Mouse (Mus musculus): ENCODE measurements around the gene Cdh23.

DNA sequence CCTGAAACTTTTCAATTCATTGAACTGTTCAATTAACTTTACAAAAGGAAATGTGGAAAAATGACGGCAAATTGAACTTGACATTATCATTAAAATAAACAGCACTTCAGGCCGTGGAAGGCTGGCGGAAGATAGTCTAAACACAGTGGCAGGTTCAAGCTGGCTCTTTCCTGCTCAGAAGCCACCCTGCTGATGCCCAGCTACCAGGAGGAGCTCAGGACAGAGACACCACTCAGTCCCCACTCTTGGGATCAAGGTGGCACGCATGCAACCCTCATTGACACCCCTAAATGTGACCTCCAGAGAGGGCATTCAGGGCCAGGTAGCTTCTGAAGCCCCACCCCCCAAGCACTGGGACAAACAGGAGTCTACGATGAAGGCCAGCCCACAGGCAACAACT is 89.1 kb downstream of the Cdh23 start:
- TF ChIP-seq CTCF (IDR thresholded peaks at IDR 0.05) (no peak), POLR2A (IDR thresholded peaks at IDR 0.05; ENCODE audit: insufficient read depth, low read depth, low read length) (no peak), EP300 (IDR thresholded peaks at IDR 0.05; ENCODE audit: insufficient read depth, low read depth, low read length) (no peak)

All from heart, adult 2 months (tissue).